Mouse (Mus musculus) cerebellum, adult 2 months (tissue): ENCODE measurements around the gene Zfp580.

Experiments used
- CTCF ChIP-seq: fragments of 200-500 bp; IDR thresholded peaks from 2 replicates; pipeline ENCODE4 v1.5.1; 2011; ENCODE audit warnings: low read depth, mild to moderate bottlenecking, control low read depth, low read length, moderate library complexity, borderline replicate concordance; ENCODE audit not compliant: insufficient read depth
- POLR2A ChIP-seq: fragments of 200-500 bp; IDR thresholded peaks from 2 replicates; pipeline ENCODE4 v1.6.1; 2011; ENCODE audit warnings: low read length, control low read depth, borderline replicate concordance; ENCODE audit not compliant: insufficient read depth

DNA sequence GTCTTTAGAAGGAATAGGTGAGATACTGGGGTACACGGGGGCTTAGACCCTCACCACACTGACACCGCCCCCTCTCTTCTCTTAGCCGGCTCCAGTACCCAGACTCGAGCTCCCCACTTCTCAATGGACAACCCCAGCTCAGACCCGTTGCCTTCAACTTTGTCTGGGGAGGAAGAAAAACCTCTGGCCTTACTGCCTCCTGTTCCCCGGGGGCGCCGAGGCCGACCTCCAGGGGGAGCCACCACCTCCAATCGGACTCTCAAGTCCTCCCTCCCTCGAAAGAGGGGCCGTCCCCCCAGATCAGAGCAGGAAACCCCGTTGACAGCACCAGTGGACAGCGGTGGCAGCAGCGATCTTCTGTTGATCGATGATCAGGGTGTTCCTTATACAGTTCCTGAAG, 34.0 kb upstream of the Zfp580 start:
- peak; percentile 14; the same call in 1 of the 2 replicates for TF ChIP-seq CTCF
- no peak for TF ChIP-seq POLR2A
